Mouse (Mus musculus) liver, embryonic 16.5 days (tissue): Measurements from ENCODE around the gene Flot2. TPM values are rescaled to one million over a fixed set of nuclear protein-coding genes. Genes with fewer than 3 reads are reported as not detected.

Experiments
- ATAC-seq: fragments of 200-750 bp; cut with Nextera tagmentation; 2 replicates; pipeline ENCODE4 v1.8.0; 2017; ENCODE audit warnings: low read depth, mild to moderate bottlenecking, moderate number of reproducible peaks, moderate library complexity
- H3K27ac ChIP-seq: fragments of 300-500 bp; sonication (generic); 2 replicates; pipeline ENCODE4 v1.5.1; 2014; ENCODE audit warnings: mild to moderate bottlenecking, low read length
- H3K27me3 ChIP-seq: fragments of 300-500 bp; sonication (generic); 2 replicates; pipeline ENCODE4 v1.6.1; 2014; ENCODE audit warnings: low read depth, low read length, mixed read lengths; ENCODE audit not compliant: control insufficient read depth, insufficient read depth
- H3K36me3 ChIP-seq: fragments of 300-500 bp; sonication (generic); 2 replicates; pipeline ENCODE4 v1.6.1; 2014; ENCODE audit warnings: mild to moderate bottlenecking; ENCODE audit not compliant: control insufficient read depth, insufficient read depth
- H3K4me1 ChIP-seq: fragments of 300-500 bp; sonication (generic); 2 replicates; pipeline ENCODE4 v1.6.1; 2014; ENCODE audit warnings: low read depth, low read length, mixed read lengths; ENCODE audit not compliant: control insufficient read depth
- H3K4me2 ChIP-seq: fragments of 300-500 bp; sonication (generic); 2 replicates; pipeline ENCODE4 v1.6.1; 2014; ENCODE audit warnings: low read depth, low read length, mixed read lengths
- H3K4me3 ChIP-seq: fragments of 300-500 bp; sonication (generic); 2 replicates; pipeline ENCODE4 v1.5.1; 2014; ENCODE audit warnings: low read depth, mild to moderate bottlenecking, low read length
- H3K9ac ChIP-seq: fragments of 300-500 bp; sonication (generic); 2 replicates; pipeline ENCODE4 v1.6.1; 2014; ENCODE audit warnings: low read depth, low read length
- H3K9me3 ChIP-seq: fragments of 300-500 bp; sonication (generic); replicated peaks from 2 replicates; pipeline ENCODE4 v1.6.1; 2016; ENCODE audit warnings: low read length; ENCODE audit not compliant: control insufficient read depth
- WGBS: fragments of 180-500 bp; shearing (Covaris S2); extraction: QIAGEN DNeasy Blood & Tissue Kit; methylation state at CpG from one replicate; pipeline ENCODE4 v1.1.7; 2014; ENCODE audit not compliant: insufficient replicate concordance; 5-methylcytosine and 5-hydroxymethylcytosine counted together
- polyA plus RNA-seq: library from polyadenylated mRNA; unstranded; fragments of >200 nt; fragmentation: Nextera tagmentation; extraction: Ambion mirVana; gene quantifications from 2 replicates; pipeline ENCODE4 v1.2.1, GENCODE M21; 2015

Flot2 gene
- polyA plus RNA-seq, 1 experiment from 2014 or later: 25.1 TPM

DNA sequence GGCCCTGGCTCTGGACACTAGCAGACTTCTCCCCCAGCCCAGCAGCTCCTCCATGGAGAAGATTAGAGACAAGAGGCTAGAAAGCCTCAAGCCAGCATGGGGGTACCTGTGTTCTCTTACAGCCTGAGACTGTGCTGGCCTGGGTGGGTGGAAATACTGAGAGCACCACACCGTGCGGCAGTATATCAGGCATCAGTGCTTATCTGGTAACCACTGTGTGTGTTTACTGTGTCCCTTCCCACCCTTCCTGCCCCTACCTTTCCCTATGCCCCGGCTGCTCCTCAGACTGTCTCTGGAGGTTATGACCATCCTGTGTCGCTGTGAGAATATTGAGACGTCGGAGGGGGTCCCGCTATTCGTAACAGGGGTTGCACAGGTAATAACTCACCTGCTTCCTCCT, 15.3 kb downstream of the Flot2 start:
- peak overlapping the region; percentile 3; the same call in 1 of the 2 replicates for H3K27ac ChIP-seq
- 0 out of 2 replicates have a peak overlapping the region, but pooled peaks have one; percentile 16 for H3K4me2 ChIP-seq
- no peaks in the 10 kb centered on the region for H3K36me3 ChIP-seq
- peaks cover 12% of the 10 kb centered on the region for H3K4me1 ChIP-seq
- H3K27me3 ChIP-seq: no peaks in the 10 kb centered on the region
- H3K9ac ChIP-seq: peak overlapping the region; percentile 33
- no peak overlapping the region for H3K4me3 ChIP-seq
- WGBS: 58% methylated on average over 8 of the region's 8 CpGs
- no peaks in the 10 kb centered on the region for H3K9me3 ChIP-seq
- peak; percentile 88 for ATAC-seq

DNA sequence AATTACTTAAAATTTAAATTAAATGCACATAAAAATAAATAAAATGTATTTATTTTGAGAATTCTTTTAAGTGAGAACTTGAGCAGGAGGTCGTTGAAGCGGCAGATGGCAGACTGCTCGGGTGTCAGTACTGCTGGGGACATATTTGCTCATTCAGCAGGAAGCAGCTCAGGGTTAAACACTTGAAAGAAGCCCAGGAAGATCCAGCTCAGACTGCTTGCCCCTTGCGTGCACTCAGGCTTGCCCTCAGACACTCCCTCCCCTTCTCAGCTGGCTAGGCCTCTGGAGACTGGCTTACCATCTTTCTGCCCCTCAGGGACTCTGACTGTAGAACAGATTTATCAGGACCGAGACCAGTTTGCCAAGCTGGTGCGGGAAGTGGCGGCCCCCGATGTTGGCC, 19.2 kb downstream of the Flot2 start:
- no peak overlapping the region for H3K4me2 ChIP-seq
- H3K4me1 ChIP-seq: peaks cover 32% of the 10 kb centered on the region
- 82% methylated on average over 8 of the region's 8 CpGs for WGBS
- no peaks in the 10 kb centered on the region for H3K9me3 ChIP-seq
- H3K9ac ChIP-seq: no peak overlapping the region
- H3K36me3 ChIP-seq: 0 out of 2 replicates have a peak, but pooled peaks cover 2% of the 10 kb centered on the region
- H3K27me3 ChIP-seq: no peaks in the 10 kb centered on the region
- ATAC-seq: no peak
- H3K27ac ChIP-seq: no peak overlapping the region
- no peak overlapping the region for H3K4me3 ChIP-seq

DNA sequence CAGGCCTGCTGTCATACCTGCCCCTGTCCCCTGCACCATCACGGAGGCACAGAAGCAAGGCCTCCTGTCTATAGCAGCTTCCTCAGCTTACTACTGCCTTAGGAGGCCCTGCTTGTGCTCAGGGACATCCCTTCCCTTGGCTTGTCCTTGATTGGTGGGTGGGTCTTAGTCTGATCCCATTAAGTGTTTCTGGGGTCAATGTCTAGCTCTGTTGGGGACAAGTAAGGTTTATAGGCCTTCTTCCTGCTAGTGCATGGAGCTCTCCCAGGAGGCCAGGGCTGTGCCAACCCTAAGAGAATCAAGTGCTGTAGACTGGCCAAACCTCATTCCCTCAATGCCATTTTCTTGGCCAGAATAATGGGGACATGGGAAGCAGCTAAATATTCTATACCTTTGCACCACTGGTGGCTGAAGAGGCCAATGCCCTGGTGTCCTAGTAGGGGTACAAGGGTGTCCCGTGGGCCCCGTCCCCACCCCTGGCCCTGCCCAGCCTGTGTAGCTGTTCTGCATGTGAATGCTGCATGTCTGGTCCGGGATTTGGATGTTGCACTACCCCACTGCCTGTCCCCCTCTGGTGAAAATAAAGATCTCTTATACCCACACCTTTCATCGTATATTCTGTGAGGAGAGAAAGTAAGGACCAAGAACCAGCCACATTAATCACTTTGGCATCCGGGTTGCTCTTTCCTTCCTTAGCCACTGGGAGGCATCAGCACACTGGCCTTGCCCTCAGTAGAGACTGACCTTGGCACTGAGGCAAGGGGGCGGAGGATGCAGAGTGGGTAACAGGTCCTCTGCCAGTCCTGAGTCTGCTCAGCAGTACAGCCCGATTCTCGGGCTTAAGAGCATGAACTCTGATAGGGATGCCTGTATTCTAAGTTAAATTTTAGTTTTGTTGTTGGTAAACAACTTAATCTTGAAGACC, 22.4 kb downstream of the Flot2 start:
- 39% methylated on average over 9 of the region's 9 CpGs for WGBS
- Histone ChIP-seq H3K4me1 (peaks cover 42% of the 10 kb centered on the region), H3K36me3 (0 out of 2 replicates have a peak, but pooled peaks cover 2% of the 10 kb centered on the region), H3K9me3 (no peaks in the 10 kb centered on the region), H3K9ac (peak overlapping the region; percentile 46), H3K27me3 (no peaks in the 10 kb centered on the region), H3K27ac (peak overlapping the region; percentile 82), H3K4me3 (peak overlapping the region; percentile 10), H3K4me2 (peak overlapping the region; percentile 50)
- ATAC-seq: peak; percentile 85

DNA sequence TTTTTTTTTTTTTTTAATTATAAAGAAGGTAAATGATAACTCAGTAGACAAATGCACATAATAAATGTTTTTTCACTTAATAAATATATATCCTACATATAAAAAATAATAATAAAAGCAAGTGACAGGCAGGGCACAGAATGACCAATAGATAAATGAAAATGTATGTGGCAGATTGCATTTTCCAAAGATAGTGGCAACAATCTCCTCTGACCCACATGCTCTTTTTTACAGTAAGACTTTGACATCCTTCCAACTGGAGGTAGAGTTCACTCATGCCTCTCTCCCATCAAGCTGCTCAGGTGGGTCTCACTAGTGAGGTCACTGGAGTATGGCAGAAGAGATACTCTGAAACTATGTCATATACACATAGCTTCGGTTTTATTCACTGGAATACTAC, 24.8 kb downstream of the Flot2 start:
- Histone ChIP-seq H3K4me3 (no peak overlapping the region), H3K9ac (peak overlapping the region; percentile 42), H3K4me1 (peaks cover 64% of the 10 kb centered on the region), H3K27me3 (no peaks in the 10 kb centered on the region), H3K36me3 (0 out of 2 replicates have a peak, but pooled peaks cover 2% of the 10 kb centered on the region), H3K9me3 (no peaks in the 10 kb centered on the region), H3K27ac (peak overlapping the region; percentile 87), H3K4me2 (no peak overlapping the region)
- WGBS: 59% methylated on average over 1 of the region's 1 CpGs
- no peak for ATAC-seq

DNA sequence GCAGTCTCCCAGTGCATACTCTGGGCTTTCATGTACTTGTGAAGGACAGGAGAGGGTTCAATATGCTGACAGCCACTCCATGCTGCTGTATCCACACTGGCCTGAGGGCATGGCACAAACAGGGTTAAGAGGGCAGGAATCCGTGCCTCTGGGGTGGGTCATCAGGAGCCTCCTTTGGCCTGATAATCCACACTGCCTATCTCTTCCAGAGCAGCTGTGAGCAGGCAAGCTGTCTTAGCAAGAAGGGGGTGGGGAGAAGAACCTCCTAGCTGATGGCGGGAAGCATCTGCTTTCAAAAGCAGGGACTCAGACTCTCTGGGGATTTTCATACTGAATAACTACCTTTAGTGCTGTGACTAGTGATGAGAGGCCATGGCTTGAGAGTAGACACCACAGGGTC, 28.2 kb downstream of the Flot2 start:
- Histone ChIP-seq H3K27me3 (no peaks in the 10 kb centered on the region), H3K4me3 (peak overlapping the region; percentile 38), H3K9ac (peak overlapping the region; percentile 75), H3K4me2 (peak overlapping the region; percentile 54), H3K4me1 (peaks cover 81% of the 10 kb centered on the region), H3K9me3 (no peaks in the 10 kb centered on the region), H3K36me3 (no peaks in the 10 kb centered on the region), H3K27ac (peak overlapping the region; percentile 98)
- peak; percentile 80 for ATAC-seq
- WGBS: 17% methylated on average over 2 of the region's 2 CpGs

DNA sequence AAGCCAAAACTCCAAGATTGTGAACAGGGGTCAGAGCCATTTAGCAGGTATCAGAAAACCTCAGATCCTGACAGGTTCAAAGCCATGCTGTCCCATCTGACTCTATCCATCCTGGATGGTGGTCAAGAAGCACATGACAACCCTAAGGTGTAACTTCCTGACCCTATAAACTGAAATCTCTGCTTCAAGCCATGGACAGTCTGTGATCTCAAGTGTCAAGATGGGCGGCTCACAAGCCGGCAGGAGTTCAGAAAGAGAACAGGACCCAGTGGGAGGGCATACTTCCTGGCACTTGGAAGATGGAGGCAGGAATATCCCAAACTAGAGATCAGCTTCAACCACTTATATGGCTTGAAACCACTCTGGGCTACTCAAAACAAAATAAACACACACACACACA, 28.9 kb downstream of the Flot2 start:
- H3K4me1 ChIP-seq: peaks cover 76% of the 10 kb centered on the region
- WGBS: 59% methylated on average over 2 of the region's 2 CpGs
- peak overlapping the region; percentile 98 for H3K27ac ChIP-seq
- H3K9me3 ChIP-seq: no peaks in the 10 kb centered on the region
- H3K9ac ChIP-seq: peak overlapping the region; percentile 75
- H3K4me3 ChIP-seq: no peak overlapping the region
- peak overlapping the region; percentile 51 for H3K4me2 ChIP-seq
- ATAC-seq: no peak
- no peaks in the 10 kb centered on the region for H3K36me3 ChIP-seq
- no peaks in the 10 kb centered on the region for H3K27me3 ChIP-seq

DNA sequence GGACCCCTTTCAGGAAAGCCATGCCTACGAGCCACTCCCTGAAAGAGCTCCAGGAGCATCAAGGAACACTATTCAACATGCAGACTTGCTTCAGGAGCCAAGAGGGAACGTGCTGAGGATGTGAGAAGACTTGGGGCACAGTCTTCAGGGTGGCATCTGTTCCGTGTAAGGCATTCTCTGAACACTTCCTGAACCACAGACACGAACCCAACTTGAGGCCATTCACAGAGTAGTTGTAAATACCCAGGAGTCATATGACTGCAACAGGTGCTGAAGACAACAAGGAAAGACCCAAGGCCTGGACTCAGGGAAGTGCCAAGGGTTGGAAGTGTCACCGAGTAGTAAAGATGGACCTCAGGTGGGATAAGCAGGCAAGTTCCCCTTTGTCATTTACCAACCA, 29.8 kb downstream of the Flot2 start:
- H3K9me3 ChIP-seq: no peaks in the 10 kb centered on the region
- H3K4me2 ChIP-seq: peak overlapping the region; percentile 51
- peak overlapping the region; percentile 98 for H3K27ac ChIP-seq
- WGBS: 57% methylated on average over 5 of the region's 5 CpGs
- H3K4me3 ChIP-seq: peak overlapping the region; percentile 5; the same call in 1 of the 2 replicates
- ATAC-seq: no peak
- H3K9ac ChIP-seq: peak overlapping the region; percentile 75
- no peaks in the 10 kb centered on the region for H3K27me3 ChIP-seq
- no peaks in the 10 kb centered on the region for H3K36me3 ChIP-seq
- H3K4me1 ChIP-seq: peaks cover 69% of the 10 kb centered on the region

DNA sequence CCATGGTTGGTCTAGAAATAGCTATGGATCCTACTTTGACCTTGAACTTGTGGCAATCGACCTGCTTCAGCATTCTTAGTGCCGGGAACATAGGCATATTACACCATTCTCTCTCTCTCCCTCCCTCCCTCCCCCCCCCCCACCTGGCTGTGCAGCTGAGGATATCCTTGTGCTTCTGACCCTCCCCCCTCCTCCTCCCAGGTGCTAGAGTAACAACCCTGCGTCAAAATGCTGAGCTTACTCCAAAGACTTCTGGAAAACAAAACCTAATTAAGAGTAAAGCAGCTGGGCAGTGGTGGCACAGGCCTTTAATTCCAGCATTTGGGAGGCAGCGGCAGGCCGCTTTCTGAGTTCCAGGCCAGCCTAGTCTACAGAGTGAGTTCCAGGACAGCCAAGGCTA, 31.4 kb downstream of the Flot2 start:
- ATAC-seq: no peak
- 28% methylated on average over 5 of the region's 5 CpGs for WGBS
- Histone ChIP-seq H3K27me3 (no peaks in the 10 kb centered on the region), H3K9ac (peak overlapping the region; percentile 75), H3K4me2 (peak overlapping the region; percentile 79), H3K27ac (peak overlapping the region; percentile 98), H3K36me3 (0 out of 2 replicates have a peak, but pooled peaks cover 4% of the 10 kb centered on the region), H3K4me3 (peak overlapping the region; percentile 74), H3K4me1 (peaks cover 61% of the 10 kb centered on the region), H3K9me3 (no peaks in the 10 kb centered on the region)

DNA sequence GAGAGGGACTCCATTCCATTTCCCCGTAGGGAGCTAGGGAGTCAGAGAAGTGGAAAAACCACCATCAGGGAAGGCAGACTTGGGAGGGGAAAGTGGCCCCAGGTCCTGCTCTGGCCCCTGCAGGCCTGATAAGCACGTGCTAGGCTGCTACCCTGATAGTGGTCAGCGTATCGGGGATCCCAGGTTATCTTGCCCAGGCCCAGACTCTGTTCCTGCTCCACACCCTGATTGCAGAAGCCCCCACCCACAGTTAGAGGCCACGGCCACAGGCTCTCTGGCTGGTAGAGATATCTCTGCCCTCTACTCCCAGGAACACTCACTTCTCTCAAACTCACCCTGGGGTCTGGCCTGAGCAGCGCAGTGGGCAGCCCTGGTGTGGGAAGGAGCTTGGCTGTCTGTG, 31.9 kb downstream of the Flot2 start:
- peak overlapping the region; percentile 79 for H3K4me2 ChIP-seq
- peak; percentile 74 for ATAC-seq
- H3K9me3 ChIP-seq: no peaks in the 10 kb centered on the region
- peak overlapping the region; percentile 100 for H3K27ac ChIP-seq
- H3K4me3 ChIP-seq: peak overlapping the region; percentile 74
- WGBS: 27% methylated on average over 6 of the region's 6 CpGs
- H3K4me1 ChIP-seq: peaks cover 56% of the 10 kb centered on the region
- H3K27me3 ChIP-seq: no peaks in the 10 kb centered on the region
- H3K36me3 ChIP-seq: peaks cover 9% of the 10 kb centered on the region
- peak overlapping the region; percentile 94 for H3K9ac ChIP-seq
